Mouse (Mus musculus) inflammation-experienced regulatory T-cells, adult 6 months (primary cell): ENCODE measurements around the gene Esp15. TPM values are rescaled to one million over a fixed set of nuclear protein-coding genes. Genes with fewer than 3 reads are reported as not detected.
"Not testable (repeated sequence)": the region's sequence is repeated elsewhere in the genome, so short reads cannot be mapped to it uniquely, and the experiment has no call there.

Source experiments
- ATAC-seq: one replicate; pipeline ENCODE4 v1.8.0; 2017
- polyA plus RNA-seq, 3 experiments: library from polyadenylated mRNA; unstranded; fragments of 100-300 nt; shearing (Covaris generic); gene quantifications; one replicate each; pipeline ENCODE4 v1.2.1; 2017

Gene Esp15
- not detected for polyA plus RNA-seq

DNA sequence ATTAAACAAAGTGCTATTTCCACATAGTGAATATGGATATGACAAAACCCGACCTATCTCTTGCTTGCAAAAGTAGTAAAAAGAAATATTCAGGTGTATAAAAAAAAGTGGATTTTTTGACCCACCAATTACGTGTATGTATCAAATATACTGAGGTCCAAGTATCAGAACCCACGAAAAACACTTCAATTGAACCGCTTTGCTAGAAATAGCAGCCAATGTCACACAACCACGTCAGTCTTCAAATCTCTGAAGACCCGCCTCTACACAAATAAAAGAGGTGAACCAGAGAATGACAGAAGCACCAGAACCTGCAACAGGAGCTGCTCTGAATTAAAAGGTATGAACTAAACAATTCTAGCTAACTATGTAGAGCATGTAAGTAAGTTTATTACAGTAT is at the start of gene Esp15:
Gene Esp15 (plus strand): TSS at position 301 of the 400 bp plus-strand sequence.
- not testable (repeated sequence) for ATAC-seq

DNA sequence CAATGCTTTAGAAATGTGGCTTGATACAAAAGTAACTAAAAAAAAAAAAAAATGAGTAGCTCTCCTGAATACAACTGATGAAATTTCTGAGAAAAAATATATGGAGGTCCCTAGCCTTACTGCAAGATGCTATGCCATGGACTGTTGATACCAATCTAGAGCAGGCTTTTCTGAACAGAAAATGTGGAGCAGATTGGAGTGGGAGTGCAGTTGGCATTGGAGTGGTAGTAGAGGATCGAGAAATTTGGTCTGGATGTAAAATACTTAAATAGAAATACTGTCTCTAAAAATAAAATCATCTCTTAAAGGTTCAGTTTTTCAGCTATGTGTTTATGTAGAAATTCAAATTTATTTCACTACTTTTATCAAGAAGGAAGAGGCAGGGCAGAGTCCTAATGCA is 49.2 kb upstream of the Esp15 start:
- no peak for ATAC-seq

Other genes with a start within 250 kb of the Esp15 start
- gene Esp18, start 234.6 kb upstream of the Esp15 start, polyA plus RNA-seq, result not detected
- not detected for gene Esp16, start 104.8 kb upstream of the Esp15 start, polyA plus RNA-seq